Mouse (Mus musculus): ENCODE data around the gene Prr5. TPM values are rescaled to one million over a fixed set of nuclear protein-coding genes. Genes with fewer than 3 reads are reported as not detected.

Gene Prr5
- polyA plus RNA-seq, 1 experiment from 2014 or later = 20.3 TPM

DNA sequence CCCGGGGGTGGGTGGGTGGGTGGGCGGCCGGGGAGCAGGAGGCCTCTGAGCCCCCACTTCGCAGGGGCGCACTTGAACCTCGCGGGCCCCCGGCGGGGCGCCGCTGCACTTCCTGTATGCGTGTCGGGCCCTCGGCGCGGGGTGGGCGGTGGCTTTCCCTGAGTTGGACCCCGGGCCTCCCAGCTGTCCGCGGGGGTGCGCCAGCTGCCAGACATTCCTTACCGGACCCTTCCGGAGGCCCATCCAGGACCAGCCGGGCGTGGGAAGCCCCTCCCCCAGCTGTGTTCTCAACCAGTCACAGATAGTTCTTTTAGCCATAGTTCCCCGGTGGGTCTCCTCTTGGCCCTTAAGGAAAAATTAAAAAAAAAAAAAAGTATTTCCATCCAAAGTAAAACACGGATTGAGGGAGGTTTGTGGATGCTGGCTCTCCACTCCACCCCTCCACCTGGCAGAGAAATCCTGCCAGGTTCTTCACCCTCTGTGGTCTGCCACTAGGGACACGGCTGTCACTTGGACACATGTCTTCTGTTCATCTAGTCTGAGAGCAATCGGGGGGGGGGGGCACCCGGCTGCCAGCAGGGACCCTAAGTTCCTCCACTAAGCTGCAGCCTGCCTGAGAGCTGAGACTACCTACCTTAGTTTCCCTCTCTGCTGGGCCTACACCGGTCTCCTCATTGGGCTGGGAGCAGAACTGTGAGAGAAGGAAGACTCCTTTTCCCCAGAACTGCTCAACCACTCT is 12.2 kb downstream of the Prr5 start:
- peak overlapping the region; percentile 90 for H3K4me2 ChIP-seq (replicated peaks; ENCODE audit: low read depth)
- ATAC-seq (ENCODE audit: low FRiP score, low TSS enrichment) (peak; percentile 28; the same call in 1 of the 2 replicates), DNase-seq (ENCODE audit: low spot score) (peak; percentile 69)
- no peak for TF ChIP-seq EP300 (optimal IDR thresholded peaks at IDR 0.05)
- TF ChIP-seq CTCF (IDR thresholded peaks at IDR 0.05; ENCODE audit: low read depth) = peak; percentile 36
- H3K4me1 ChIP-seq (replicated peaks; ENCODE audit: control insufficient read depth, insufficient read depth) = no peaks in the 10 kb centered on the region; the same call in 1 of the 2 replicates
- WGBS = 2% methylated on average over 19 of the region's 31 CpGs
- H3K36me3 ChIP-seq (ENCODE audit: control insufficient read depth, insufficient read depth, low read length) = no peaks in the 10 kb centered on the region
- H3K9me3 ChIP-seq (ENCODE audit: control insufficient read depth, low read length) = no peaks in the 10 kb centered on the region
- peak overlapping the region; percentile 90 for H3K27ac ChIP-seq (replicated peaks)
- no peaks in the 10 kb centered on the region for H3K27me3 ChIP-seq (ENCODE audit: control insufficient read depth, insufficient read depth, low read length)
- H3K4me3 ChIP-seq (ENCODE audit: low read depth, low read length) = peak overlapping the region; percentile 84
- peak overlapping the region; percentile 87 for H3K9ac ChIP-seq (ENCODE audit: low read length)

DNA sequence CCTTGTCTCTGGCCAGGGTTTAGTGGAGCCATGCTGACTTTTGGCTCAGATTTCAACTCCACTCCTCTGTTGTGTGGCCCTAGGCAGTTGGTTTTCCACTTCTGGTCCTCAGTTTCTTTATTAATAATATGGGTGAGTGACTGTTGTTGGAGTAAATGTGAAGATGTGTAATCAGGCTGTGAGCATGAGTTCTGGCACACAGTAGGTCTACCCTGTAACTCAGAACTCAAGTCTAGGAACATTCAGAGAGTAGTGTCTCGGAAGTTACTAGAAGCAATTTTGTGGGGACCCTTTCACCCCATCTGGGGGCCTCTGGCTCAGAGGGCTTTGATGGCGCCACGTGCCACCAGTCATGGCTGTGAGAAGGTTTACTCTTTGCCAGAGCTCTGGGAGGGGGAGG is 12.8 kb downstream of the Prr5 start:
- Histone ChIP-seq H3K9ac (ENCODE audit: low read length) (peak overlapping the region; percentile 87), H3K4me1 (replicated peaks; ENCODE audit: control insufficient read depth, insufficient read depth) (no peaks in the 10 kb centered on the region; the same call in 1 of the 2 replicates), H3K27ac (replicated peaks) (no peak overlapping the region), H3K4me3 (ENCODE audit: low read depth, low read length) (peak overlapping the region; percentile 84), H3K36me3 (ENCODE audit: control insufficient read depth, insufficient read depth, low read length) (no peaks in the 10 kb centered on the region), H3K4me2 (replicated peaks; ENCODE audit: low read depth) (peak overlapping the region; percentile 90), H3K9me3 (ENCODE audit: control insufficient read depth, low read length) (no peaks in the 10 kb centered on the region), H3K27me3 (ENCODE audit: control insufficient read depth, insufficient read depth, low read length) (no peaks in the 10 kb centered on the region)
- WGBS = 64% methylated on average over 3 of the region's 3 CpGs
- TF ChIP-seq CTCF (IDR thresholded peaks at IDR 0.05; ENCODE audit: low read depth) = no peak
- TF ChIP-seq EP300 (optimal IDR thresholded peaks at IDR 0.05) = no peak
- ATAC-seq (ENCODE audit: low FRiP score, low TSS enrichment) = no peak
- no peak for DNase-seq (ENCODE audit: low spot score)

GRCm38 (mm10) chr15:84682821-84683220 is 13.4 kb downstream of the Prr5 start:
- Histone ChIP-seq H3K4me2 (replicated peaks; ENCODE audit: low read depth) (peak overlapping the region; percentile 90), H3K9ac (ENCODE audit: low read length) (no peak overlapping the region), H3K36me3 (ENCODE audit: control insufficient read depth, insufficient read depth, low read length) (no peaks in the 10 kb centered on the region), H3K4me1 (replicated peaks; ENCODE audit: control insufficient read depth, insufficient read depth) (no peaks in the 10 kb centered on the region; the same call in 1 of the 2 replicates), H3K9me3 (ENCODE audit: control insufficient read depth, low read length) (no peaks in the 10 kb centered on the region), H3K27me3 (ENCODE audit: control insufficient read depth, insufficient read depth, low read length) (no peaks in the 10 kb centered on the region), H3K4me3 (ENCODE audit: low read depth, low read length) (no peak overlapping the region), H3K27ac (replicated peaks) (no peak overlapping the region)
- 79% methylated on average over 5 of the region's 5 CpGs for WGBS
- TF ChIP-seq CTCF (IDR thresholded peaks at IDR 0.05; ENCODE audit: low read depth) (no peak), EP300 (optimal IDR thresholded peaks at IDR 0.05) (no peak)
- no peak for DNase-seq (ENCODE audit: low spot score)
- no peak for ATAC-seq (ENCODE audit: low FRiP score, low TSS enrichment)

DNA sequence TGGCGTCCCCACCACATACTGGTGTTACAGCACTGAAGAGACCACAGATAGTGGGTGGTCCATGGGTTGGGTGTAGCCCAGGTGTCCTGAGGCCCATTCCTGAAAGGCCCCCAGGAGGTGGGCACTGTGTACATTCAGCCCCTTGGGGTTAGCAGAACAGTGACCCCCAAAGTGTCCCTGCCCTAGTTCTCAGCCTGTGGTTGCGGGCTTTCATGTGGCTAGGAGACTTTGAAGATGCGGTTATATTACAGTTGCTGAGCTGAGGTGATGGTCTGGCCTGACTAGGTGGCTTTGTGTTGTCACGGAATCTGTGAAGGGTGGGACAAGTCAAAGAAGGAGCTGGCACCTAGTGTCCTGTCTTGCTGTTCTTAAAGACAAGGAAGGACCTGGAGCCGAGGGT is 15.1 kb downstream of the Prr5 start:
- no peak overlapping the region for H3K4me3 ChIP-seq (ENCODE audit: low read depth, low read length)
- DNase-seq (ENCODE audit: low spot score) (no peak), ATAC-seq (ENCODE audit: low FRiP score, low TSS enrichment) (no peak)
- H3K4me1 ChIP-seq (replicated peaks; ENCODE audit: control insufficient read depth, insufficient read depth) = no peaks in the 10 kb centered on the region; the same call in 1 of the 2 replicates
- H3K36me3 ChIP-seq (ENCODE audit: control insufficient read depth, insufficient read depth, low read length) = no peaks in the 10 kb centered on the region; the same call in 1 of the 2 replicates
- no peak overlapping the region for H3K27ac ChIP-seq (replicated peaks)
- no peak overlapping the region for H3K9ac ChIP-seq (ENCODE audit: low read length)
- no peaks in the 10 kb centered on the region for H3K9me3 ChIP-seq (ENCODE audit: control insufficient read depth, low read length)
- TF ChIP-seq CTCF (IDR thresholded peaks at IDR 0.05; ENCODE audit: low read depth) (no peak), EP300 (optimal IDR thresholded peaks at IDR 0.05) (no peak)
- no peaks in the 10 kb centered on the region for H3K27me3 ChIP-seq (ENCODE audit: control insufficient read depth, insufficient read depth, low read length)
- no peak overlapping the region for H3K4me2 ChIP-seq (replicated peaks; ENCODE audit: low read depth)
- WGBS = 73% methylated on average over 5 of the region's 5 CpGs

GRCm38 (mm10) chr15:84685417-84685816 is 16.0 kb downstream of the Prr5 start:
- Histone ChIP-seq H3K36me3 (ENCODE audit: control insufficient read depth, insufficient read depth, low read length) (no peaks in the 10 kb centered on the region; the same call in 1 of the 2 replicates), H3K27ac (replicated peaks) (no peak overlapping the region), H3K4me1 (replicated peaks; ENCODE audit: control insufficient read depth, insufficient read depth) (no peaks in the 10 kb centered on the region; the same call in 1 of the 2 replicates), H3K9ac (ENCODE audit: low read length) (no peak overlapping the region), H3K4me2 (replicated peaks; ENCODE audit: low read depth) (no peak overlapping the region), H3K27me3 (ENCODE audit: control insufficient read depth, insufficient read depth, low read length) (no peaks in the 10 kb centered on the region), H3K4me3 (ENCODE audit: low read depth, low read length) (no peak overlapping the region), H3K9me3 (ENCODE audit: control insufficient read depth, low read length) (no peaks in the 10 kb centered on the region)
- ATAC-seq (ENCODE audit: low FRiP score, low TSS enrichment) (no peak), DNase-seq (ENCODE audit: low spot score) (peak; percentile 19)
- WGBS = 47% methylated on average over 3 of the region's 3 CpGs
- TF ChIP-seq EP300 (optimal IDR thresholded peaks at IDR 0.05) = no peak
- no peak for TF ChIP-seq CTCF (IDR thresholded peaks at IDR 0.05; ENCODE audit: low read depth)

DNA sequence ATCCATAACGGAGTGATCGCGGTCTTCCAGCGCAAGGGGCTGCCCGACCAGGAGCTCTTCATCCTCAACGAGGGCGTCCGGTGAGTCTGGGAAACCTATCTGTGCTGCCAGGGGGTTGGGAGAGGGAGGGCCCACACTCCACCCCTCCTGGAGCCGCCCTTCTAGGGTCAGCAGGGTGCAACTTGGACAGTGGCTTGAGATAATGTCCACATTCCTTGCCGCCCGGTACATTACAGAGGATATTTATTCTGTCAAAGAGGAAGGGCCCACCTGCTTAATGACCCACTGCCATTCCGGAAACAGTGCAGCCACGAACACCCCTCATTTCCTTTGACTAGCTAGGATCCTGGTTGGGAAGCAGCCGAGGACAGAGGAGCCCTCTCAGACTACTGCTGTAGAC is 18.5 kb downstream of the Prr5 start:
- no peak overlapping the region for H3K4me3 ChIP-seq (ENCODE audit: low read depth, low read length)
- H3K9ac ChIP-seq (ENCODE audit: low read length) = no peak overlapping the region
- H3K4me2 ChIP-seq (replicated peaks; ENCODE audit: low read depth) = no peak overlapping the region
- H3K4me1 ChIP-seq (replicated peaks; ENCODE audit: control insufficient read depth, insufficient read depth) = no peaks in the 10 kb centered on the region
- H3K36me3 ChIP-seq (ENCODE audit: control insufficient read depth, insufficient read depth, low read length) = peaks cover 5% of the 10 kb centered on the region
- H3K27me3 ChIP-seq (ENCODE audit: control insufficient read depth, insufficient read depth, low read length) = no peaks in the 10 kb centered on the region
- H3K27ac ChIP-seq (replicated peaks) = no peak overlapping the region; the same call in 1 of the 2 replicates
- WGBS = 50% methylated on average over 14 of the region's 14 CpGs
- TF ChIP-seq CTCF (IDR thresholded peaks at IDR 0.05; ENCODE audit: low read depth) (no peak), EP300 (optimal IDR thresholded peaks at IDR 0.05) (no peak)
- no peak for DNase-seq (ENCODE audit: low spot score)
- ATAC-seq (ENCODE audit: low FRiP score, low TSS enrichment) = no peak
- no peaks in the 10 kb centered on the region for H3K9me3 ChIP-seq (ENCODE audit: control insufficient read depth, low read length)
